Mouse (Mus musculus): ENCODE data around the gene Spock2.

Gene Spock2

GRCm38 (mm10) chr10:60106146-60106530, at the start of gene Spock2:
Gene Spock2 (plus strand): TSS chr10:60106219.
- DNase-seq (ENCODE audit: low spot score), result no peak

DNA sequence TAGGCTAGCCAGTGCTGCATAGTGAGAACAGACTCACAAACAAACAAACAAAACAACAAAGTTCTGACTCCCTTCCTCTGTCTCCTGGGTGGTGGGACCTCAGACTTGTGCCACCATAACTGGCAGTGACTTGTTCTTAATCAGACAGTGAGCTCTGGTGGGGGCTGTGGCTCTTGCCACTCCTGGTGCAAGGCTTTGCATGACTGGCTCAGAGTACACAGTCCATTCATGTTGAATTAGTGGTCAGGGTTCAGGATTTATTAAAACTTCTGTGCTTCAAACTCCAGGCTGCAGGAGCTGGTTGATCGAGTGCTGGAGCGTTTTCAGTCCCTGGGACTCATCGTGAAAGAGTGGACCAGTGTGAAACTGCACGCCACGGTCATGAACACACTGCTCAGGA, 43.8 kb upstream of the Spock2 start:
- DNase-seq (ENCODE audit: low spot score), result no peak

DNA sequence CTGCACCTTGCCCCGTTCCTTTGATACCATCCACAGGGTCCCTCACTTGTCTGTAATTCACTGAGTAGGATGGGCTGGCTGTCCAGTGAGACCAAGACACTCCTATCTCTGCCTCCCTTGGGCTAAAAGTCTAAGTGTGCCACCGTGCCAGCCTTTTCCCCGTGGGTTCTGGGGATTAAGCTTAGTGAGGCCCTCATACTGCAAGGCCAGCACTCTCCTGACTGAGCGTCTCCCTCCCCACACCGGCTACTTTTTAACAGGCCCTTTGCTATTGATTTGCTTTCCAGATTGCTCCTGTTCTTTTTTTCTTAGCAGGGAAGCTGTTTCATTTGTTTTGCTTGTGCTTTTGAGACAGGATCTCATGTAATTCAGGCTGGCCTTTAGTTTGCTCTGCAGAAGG, 43.1 kb upstream of the Spock2 start:
- no peak for DNase-seq (ENCODE audit: low spot score)

DNA sequence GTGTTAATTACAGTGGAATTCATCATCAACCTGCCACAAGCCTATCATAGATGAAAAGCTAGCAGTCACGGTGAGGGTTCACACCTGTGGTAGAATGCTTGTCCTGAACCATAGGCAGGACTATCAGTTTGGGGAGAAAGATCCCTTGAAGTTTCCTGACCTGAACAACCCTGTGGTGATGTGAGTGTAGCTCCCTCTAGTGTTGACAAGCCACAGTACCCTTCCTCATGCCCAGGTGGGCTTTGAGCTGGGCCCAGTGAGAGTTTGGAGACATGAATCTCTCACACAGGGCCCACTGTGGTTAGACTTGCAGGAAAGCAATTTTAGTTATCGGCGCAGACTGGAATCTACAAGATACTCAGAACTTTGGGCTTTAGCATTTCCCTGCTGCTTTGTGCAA, 39.5 kb upstream of the Spock2 start:
- no peak for DNase-seq (ENCODE audit: low spot score)

DNA sequence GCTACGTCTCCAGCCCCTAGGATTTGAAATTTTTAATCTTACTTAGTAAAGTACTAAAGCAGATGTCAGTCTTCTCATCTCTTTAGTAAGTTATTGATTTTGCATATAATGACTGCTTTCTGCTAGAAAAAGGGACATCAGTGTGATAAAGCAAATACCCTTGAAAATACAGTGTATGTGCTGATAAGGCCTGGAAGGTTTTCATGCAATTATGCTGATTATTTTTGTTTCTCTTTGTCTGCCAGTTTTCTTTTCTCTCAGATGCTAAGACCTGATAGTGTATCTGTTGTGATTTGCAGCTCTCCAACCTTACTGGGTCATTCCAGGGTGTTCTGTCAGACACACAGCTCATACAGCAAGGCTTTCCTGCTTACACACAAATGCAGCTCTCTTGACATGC, 30.9 kb upstream of the Spock2 start:
- no peak for DNase-seq (ENCODE audit: low spot score)

DNA sequence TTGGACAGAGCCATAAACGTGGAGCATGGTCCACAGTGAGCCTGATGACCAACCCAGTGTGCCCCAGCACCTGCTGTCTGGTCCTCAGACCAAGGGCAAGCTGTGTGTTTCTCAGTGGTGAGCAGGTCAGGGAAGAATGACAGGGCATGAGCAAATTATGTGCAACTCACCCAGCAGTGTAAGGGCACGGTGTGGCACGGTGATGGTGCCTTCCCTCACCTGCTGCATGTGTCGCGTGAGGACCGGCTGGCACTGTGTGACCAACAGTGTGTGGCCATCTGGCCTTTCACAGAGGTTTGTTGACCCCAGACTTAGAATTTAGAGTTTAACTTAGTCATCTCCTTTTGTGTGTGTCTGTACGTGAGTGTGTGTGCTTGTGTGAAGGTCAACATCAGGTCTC, 28.8 kb upstream of the Spock2 start:
- no peak for DNase-seq (ENCODE audit: low spot score)

GRCm38 (mm10) chr10:60077736-60078560, 28.1 kb upstream of the Spock2 start:
- no peak for DNase-seq (ENCODE audit: low spot score)

GRCm38 (mm10) chr10:60078561-60078917, 27.5 kb upstream of the Spock2 start:
- peak; percentile 41 for DNase-seq (ENCODE audit: low spot score)

DNA sequence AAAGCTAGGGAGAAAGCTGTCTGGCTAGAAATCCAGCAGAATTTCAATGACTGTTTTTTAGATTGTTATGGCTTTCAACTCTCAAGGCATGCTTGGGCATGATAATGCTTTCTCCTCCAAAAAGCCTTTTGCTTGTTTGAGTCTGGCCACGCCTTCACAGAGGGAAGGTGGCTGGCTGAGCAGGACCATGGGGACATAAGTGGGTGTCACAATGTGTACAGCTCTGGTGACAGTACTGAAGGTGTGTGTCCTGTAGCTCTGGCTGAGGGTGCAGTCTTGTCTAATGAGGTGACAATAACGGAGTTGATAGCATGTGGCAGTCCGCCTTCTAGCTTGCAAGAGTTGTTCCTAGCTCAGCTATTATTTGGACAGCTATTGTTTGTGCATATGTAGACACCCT, 25.8 kb upstream of the Spock2 start:
- DNase-seq (ENCODE audit: low spot score), result no peak

- DNase-seq (ENCODE audit: low spot score), result no peak
Measured at GRCm38 (mm10) chr10:60080601-60080981, 25.4 kb upstream of the Spock2 start.

- no peak for DNase-seq (ENCODE audit: low spot score)
Measured at GRCm38 (mm10) chr10:60080982-60081825, 24.8 kb upstream of the Spock2 start.

DNA sequence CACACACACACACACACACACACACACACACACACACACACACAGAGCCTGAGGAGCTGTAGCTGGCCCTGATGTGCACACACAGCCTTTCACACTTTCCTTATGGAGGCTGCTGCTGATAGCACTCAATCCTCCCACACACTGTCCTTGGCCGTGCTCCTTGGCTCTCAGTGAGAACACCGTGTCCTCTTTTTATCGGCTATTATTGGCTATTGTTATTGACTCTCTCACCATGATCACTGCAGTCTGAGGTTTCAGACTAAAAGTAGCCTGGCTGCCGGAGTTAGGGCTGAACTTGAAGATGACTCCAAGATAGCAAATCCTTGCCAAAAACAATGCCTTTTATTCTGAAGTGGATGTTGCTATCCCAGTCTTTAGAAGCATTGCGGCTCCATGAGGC, 24.1 kb upstream of the Spock2 start:
- peak; percentile 63 for DNase-seq (ENCODE audit: low spot score)

DNA sequence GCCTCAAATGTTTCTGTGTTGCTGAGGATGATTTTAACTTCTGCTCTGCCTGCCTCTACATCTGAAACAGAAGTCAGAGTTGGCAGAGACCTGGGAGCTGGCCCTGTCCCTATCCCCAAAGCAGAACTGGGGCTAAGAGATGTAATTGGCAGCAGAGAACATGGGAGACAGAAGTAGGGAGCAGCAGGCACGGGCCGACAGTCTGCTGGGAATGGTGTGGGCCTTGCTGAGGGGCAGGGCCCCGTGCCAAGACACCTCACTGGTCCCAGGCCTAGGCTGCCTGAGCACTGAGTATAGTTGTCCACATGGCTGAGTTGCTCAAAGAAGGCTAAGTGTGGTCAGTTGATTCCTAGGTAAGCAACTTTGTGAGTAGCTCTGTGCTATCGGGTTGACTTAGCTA, 22.0 kb upstream of the Spock2 start:
- no peak for DNase-seq (ENCODE audit: low spot score)

DNA sequence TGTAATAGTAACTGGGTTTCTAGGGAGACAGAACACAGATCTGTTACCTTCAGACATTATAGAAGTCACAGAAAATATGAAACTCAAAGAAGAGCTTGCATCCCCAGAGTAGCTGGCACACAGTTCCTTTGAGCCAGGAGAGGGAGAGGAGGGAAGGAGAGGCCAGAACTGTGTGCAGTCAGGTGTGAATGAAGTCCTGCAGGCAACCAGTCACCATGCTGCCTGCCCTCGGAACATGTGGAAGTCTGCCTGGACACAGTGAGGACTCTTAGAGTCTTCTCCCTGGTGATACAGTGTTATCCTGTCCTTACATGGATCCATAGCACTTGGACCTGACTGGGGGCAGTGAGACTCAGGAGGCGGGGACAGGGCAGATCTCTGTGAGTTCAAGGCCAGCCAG, 13.7 kb upstream of the Spock2 start:
- no peak for DNase-seq (ENCODE audit: low spot score)

DNA sequence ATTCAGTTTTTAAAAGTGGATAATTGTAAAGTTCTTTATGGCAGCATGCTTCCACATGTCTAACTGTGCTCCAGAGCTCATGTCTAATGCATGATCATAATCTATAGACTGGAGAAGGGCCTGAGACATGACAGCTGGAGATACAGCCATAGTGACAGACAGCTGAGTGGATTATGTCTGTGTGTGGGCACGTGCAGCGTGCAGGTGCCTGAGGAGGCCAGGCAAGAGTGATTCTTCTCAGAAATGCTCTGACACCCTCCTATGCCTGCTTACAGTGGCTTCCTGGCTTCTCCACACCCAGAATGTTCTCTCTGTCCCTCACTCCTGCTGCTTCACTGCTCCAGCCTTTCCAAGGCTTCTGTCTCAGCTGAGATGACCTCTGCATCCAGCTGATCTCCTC, 12.3 kb upstream of the Spock2 start:
- DNase-seq (ENCODE audit: low spot score), result no peak

- DNase-seq (ENCODE audit: low spot score), result no peak
Measured at GRCm38 (mm10) chr10:60095558-60095957, 10.5 kb upstream of the Spock2 start.

GRCm38 (mm10) chr10:60096302-60096701, 9.7 kb upstream of the Spock2 start:
- DNase-seq (ENCODE audit: low spot score), result no peak

GRCm38 (mm10) chr10:60097146-60097545, 8.9 kb upstream of the Spock2 start:
- no peak for DNase-seq (ENCODE audit: low spot score)

DNA sequence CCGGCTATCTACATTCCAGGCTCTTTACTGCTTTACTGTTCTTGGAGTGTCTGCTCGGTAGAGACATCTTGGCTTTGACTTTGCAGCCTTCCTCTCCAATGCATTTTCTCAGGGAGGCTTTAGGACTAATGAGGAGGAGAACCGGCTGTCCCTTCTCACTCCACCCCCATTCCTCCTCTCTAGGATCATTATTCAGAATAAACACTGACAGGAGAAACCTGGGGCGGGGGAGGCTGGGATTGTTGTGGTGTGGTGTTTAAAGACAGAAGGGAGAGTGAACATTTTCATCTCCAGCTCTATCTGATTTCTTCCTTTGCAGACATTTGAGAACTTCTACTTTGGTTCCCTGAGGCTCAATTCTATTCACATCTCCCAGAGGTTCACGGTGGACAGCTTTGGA, 8.2 kb upstream of the Spock2 start:
- no peak for DNase-seq (ENCODE audit: low spot score)

DNA sequence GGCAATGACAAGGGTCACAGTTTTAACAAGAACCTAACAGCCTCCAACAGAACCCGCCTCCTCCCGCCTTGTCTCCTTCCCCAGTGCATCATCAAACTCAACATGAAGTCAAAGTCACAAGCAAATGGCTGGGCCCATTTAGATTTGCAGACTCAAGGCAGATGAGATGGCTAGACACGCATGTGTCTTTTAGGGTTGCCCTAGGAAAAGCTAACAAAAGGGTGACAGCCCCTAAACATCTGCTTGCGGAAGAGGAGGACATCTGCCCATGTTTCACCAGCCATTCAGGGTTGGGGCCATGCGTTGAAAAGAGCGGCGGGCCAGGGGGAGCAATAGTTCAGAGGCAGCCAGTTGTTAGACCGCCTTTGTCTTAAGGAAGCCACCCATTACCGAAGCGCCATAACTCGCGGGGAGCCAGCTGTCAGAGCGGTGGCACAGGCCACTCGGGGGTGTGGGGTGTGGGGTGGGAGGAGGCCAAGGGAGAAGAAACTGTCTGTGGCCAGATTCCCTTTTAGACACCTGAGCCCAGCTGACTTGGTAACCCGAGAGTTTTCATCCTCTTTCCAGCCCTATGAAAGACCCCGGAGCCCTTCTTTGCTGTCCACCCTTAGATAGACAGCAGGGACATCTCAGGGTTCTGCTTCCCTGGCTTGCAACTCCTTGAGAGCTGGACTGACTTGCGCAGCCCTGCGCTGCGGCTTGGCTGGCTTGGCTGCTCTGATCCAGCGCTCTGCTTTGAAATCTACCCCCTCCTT, 451 bp upstream of the Spock2 start:
- DNase-seq (ENCODE audit: low spot score), result no peak

- DNase-seq (ENCODE audit: low spot score), result peak; percentile 34
Measured at GRCm38 (mm10) chr10:60106531-60107186, 640 bp downstream of the Spock2 start.

- no peak for DNase-seq (ENCODE audit: low spot score)
Measured at GRCm38 (mm10) chr10:60107448-60107847, 1.4 kb downstream of the Spock2 start.

All from ovary, postnatal 14 days (tissue).